Comparison of ENCODE assay signal across 15 mouse cellular contexts in genomic region chr19:46899871-46900270, GRCm38 (mm10).
DNase-seq lines count a peak whose midpoint lies in the region; ATAC-seq and TF ChIP-seq lines count a peak whose summit lies in the region.
"Had no signal": no experiment of that assay in that cellular context is flagged by ENCODE, and none has a peak within 500 bp of the region (broad histone marks: within the 10 kb centered on the region; RNA-seq: fewer than 3 reads in every experiment).

No protein-coding gene starts in this region.

- no peaks in the 10 kb centered on the region for H3K9me3 ChIP-seq in stomach, postnatal 0 days (ENCODE audit: control insufficient read depth, low read length)
- no peaks in the 10 kb centered on the region for H3K9me3 ChIP-seq in hindbrain, embryonic 13.5 days
- H3K9me3 ChIP-seq: lung, embryonic 15.5 days had no signal

- intact Hi-C loops in left cerebral cortex, adult 2 months (cut with DNase I) = loop anchor here (5.0 kb wide), 1 partner anchor 92 kb away; no protein-coding TSS in a partner anchor

- H3K4me1 ChIP-seq in stomach, postnatal 0 days (replicated peaks; ENCODE audit: control insufficient read depth, insufficient read depth) = no peaks in the 10 kb centered on the region
- no peaks in the 10 kb centered on the region for H3K4me1 ChIP-seq in hindbrain, embryonic 13.5 days (replicated peaks)
- H3K4me1 ChIP-seq: embryonic facial prominence, embryonic 12.5 days; forebrain, embryonic 10.5 days; lung, embryonic 15.5 days had no signal

- peak; percentile 79 for DNase-seq in adrenal gland, adult 2 months
- DNase-seq in adrenal gland, postnatal 4 days (ENCODE audit: low spot score in 2 of 2) = no peak
- no peak for DNase-seq in left cerebral cortex, adult 2 months (ENCODE audit: extremely low spot score in 1 of 2, low spot score in 2 of 2)
- DNase-seq in left cerebral cortex, adult 18-20 months (ENCODE audit: low spot score in 2 of 2) = no peak
- peak; percentile 44 for DNase-seq in adrenal gland, postnatal 25 days
- no peak for DNase-seq in stomach, postnatal 0 days (ENCODE audit: low spot score)
- no peak for DNase-seq in urinary bladder, postnatal 4 days (ENCODE audit: low spot score in 2 of 2)
- DNase-seq: gastrocnemius, postnatal 36 days; midbrain, embryonic 14.5 days; right cerebral cortex, postnatal 4 days; thymus, adult 18-20 months had no signal

- no peak for TF ChIP-seq EP300 in stomach, postnatal 0 days (optimal IDR thresholded peaks at IDR 0.05)

- H3K27ac ChIP-seq in left cerebral cortex, adult 2 months = peak overlapping the region; percentile 13; the same call in 1 of the 2 replicates
- H3K27ac ChIP-seq in stomach, postnatal 0 days (replicated peaks) = no peak overlapping the region
- no peak overlapping the region for H3K27ac ChIP-seq in hindbrain, embryonic 13.5 days
- H3K27ac ChIP-seq: embryonic facial prominence, embryonic 12.5 days; forebrain, embryonic 10.5 days; lung, embryonic 15.5 days had no signal

- H3K4me3 ChIP-seq in left cerebral cortex, adult 2 months = no peak overlapping the region
- no peak overlapping the region for H3K4me3 ChIP-seq in stomach, postnatal 0 days (ENCODE audit: low read depth, low read length)
- H3K4me3 ChIP-seq in hindbrain, embryonic 13.5 days = no peak overlapping the region
- H3K4me3 ChIP-seq: embryonic facial prominence, embryonic 12.5 days; forebrain, embryonic 10.5 days; lung, embryonic 15.5 days had no signal

- no peak for TF ChIP-seq CTCF in left cerebral cortex, adult 2 months (IDR thresholded peaks at IDR 0.05)
- 0 out of 2 replicates have a peak, but pooled peaks have one; percentile 5 for TF ChIP-seq CTCF in stomach, postnatal 0 days (IDR thresholded peaks at IDR 0.05; ENCODE audit: low read depth)

- peaks cover 9% of the 10 kb centered on the region for H3K36me3 ChIP-seq in stomach, postnatal 0 days (ENCODE audit: control insufficient read depth, insufficient read depth, low read length)
- H3K36me3 ChIP-seq in hindbrain, embryonic 13.5 days = peaks cover 41% of the 10 kb centered on the region

- H3K9ac ChIP-seq in stomach, postnatal 0 days (ENCODE audit: low read length) = no peak overlapping the region
- H3K9ac ChIP-seq in hindbrain, embryonic 13.5 days = no peak overlapping the region
- H3K9ac ChIP-seq: embryonic facial prominence, embryonic 12.5 days; lung, embryonic 15.5 days had no signal

- whole genome bisulfite sequencing in stomach, postnatal 0 days = 58% methylated on average over 5 of the region's 5 CpGs
- WGBS in hindbrain, embryonic 13.5 days = 87% methylated on average over 5 of the region's 5 CpGs

- H3K4me2 ChIP-seq in stomach, postnatal 0 days (replicated peaks; ENCODE audit: low read depth) = no peak overlapping the region
- no peak overlapping the region for H3K4me2 ChIP-seq in hindbrain, embryonic 13.5 days
- H3K4me2 ChIP-seq: embryonic facial prominence, embryonic 12.5 days; lung, embryonic 15.5 days had no signal

- ATAC-seq in stomach, postnatal 0 days (ENCODE audit: low FRiP score, low TSS enrichment) = 0 out of 2 replicates have a peak, but pooled peaks have one; percentile 42
- no peak for ATAC-seq in hindbrain, embryonic 13.5 days (ENCODE audit: low FRiP score)

- no peaks in the 10 kb centered on the region for H3K27me3 ChIP-seq in stomach, postnatal 0 days (ENCODE audit: control insufficient read depth, insufficient read depth, low read length)
- H3K27me3 ChIP-seq in hindbrain, embryonic 13.5 days = no peaks in the 10 kb centered on the region
- H3K27me3 ChIP-seq: embryonic facial prominence, embryonic 12.5 days; lung, embryonic 15.5 days had no signal

Comparison
In these comparisons a context has a peak if more than half of its experiments do, and no peak if none do; other contexts are left out.
1. DNase-seq: peak in adrenal gland, adult 2 months (single experiment) and adrenal gland, postnatal 25 days (single experiment); none in adrenal gland, postnatal 4 days (0 of 2), left cerebral cortex, adult 2 months (0 of 2), left cerebral cortex, adult 18-20 months (0 of 2), stomach, postnatal 0 days (single experiment) and urinary bladder, postnatal 4 days (0 of 2).